Mouse (Mus musculus): Measurements from ENCODE around the gene Bicd1. TPM values are rescaled to one million over a fixed set of nuclear protein-coding genes. Genes with fewer than 3 reads are reported as not detected.
A peak's percentile ranks its signal among the peaks of the same experiment; 100 is the strongest.
"Not testable (repeated sequence)": the region's sequence is repeated elsewhere in the genome, so short reads cannot be mapped to it uniquely, and the experiment has no call there.

The Bicd1 gene
- polyA plus RNA-seq, 1 experiment, result 8.0 TPM

- H3K36me3 ChIP-seq (ENCODE audit: control insufficient read depth, insufficient read depth, low read length, poor library complexity, severe bottlenecking), result no peaks in the 10 kb centered on the region
- H3K9me3 ChIP-seq (replicated peaks; ENCODE audit: control insufficient read depth, insufficient read depth, low read length, poor library complexity, severe bottlenecking), result no peaks in the 10 kb centered on the region
- H3K27me3 ChIP-seq (ENCODE audit: control insufficient read depth, insufficient read depth, low read length, poor library complexity, severe bottlenecking), result no peaks in the 10 kb centered on the region
- H3K4me3 ChIP-seq (ENCODE audit: low read depth, low read length), result no peak overlapping the region
- no peaks in the 10 kb centered on the region for H3K4me1 ChIP-seq (ENCODE audit: control insufficient read depth, insufficient read depth, low read length)
- TF ChIP-seq CTCF (IDR thresholded peaks at IDR 0.05; ENCODE audit: low read depth, low read length), result peak; percentile 48
- TF ChIP-seq EP300 (IDR thresholded peaks at IDR 0.05; ENCODE audit: insufficient read depth, low read depth, low read length), result 0 out of 2 replicates have a peak, but pooled peaks have one; percentile 21
- no peak for TF ChIP-seq POLR2A (IDR thresholded peaks at IDR 0.05; ENCODE audit: insufficient read depth, low read length)
- no peak overlapping the region for H3K27ac ChIP-seq (ENCODE audit: insufficient read depth, low read length)
- no peak overlapping the region; the same call in 1 of the 2 replicates for H3K9ac ChIP-seq (ENCODE audit: low read depth, poor library complexity, severe bottlenecking)
Observed at GRCm38 (mm10) chr6:149471477-149471876, 62.8 kb downstream of the Bicd1 start.

DNA sequence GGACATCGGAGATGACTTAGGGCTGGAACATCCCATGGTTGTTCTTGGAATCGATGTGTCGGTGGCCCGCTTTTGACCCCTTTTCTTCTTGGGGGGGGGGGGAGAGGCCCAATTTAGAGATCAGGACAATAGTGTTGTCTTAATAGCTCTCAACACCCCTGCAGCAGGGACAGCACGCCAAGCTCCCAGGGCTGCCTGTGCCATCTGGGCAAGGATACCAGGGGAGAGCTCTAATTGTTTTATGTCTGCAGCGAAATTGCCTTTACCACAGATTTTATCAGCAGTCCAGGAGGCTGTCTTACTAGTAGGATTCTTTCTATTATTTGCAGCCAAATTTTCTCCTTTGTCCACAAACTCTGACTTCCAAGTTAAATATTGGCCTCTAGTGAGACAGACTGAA lies 63.8 kb downstream of the Bicd1 start:
- not testable (repeated sequence) for H3K4me3 ChIP-seq (ENCODE audit: low read depth, low read length); H3K27me3 ChIP-seq (ENCODE audit: control insufficient read depth, insufficient read depth, low read length, poor library complexity, severe bottlenecking); H3K9me3 ChIP-seq (replicated peaks; ENCODE audit: control insufficient read depth, insufficient read depth, low read length, poor library complexity, severe bottlenecking); H3K4me1 ChIP-seq (ENCODE audit: control insufficient read depth, insufficient read depth, low read length); H3K27ac ChIP-seq (ENCODE audit: insufficient read depth, low read length); H3K36me3 ChIP-seq (ENCODE audit: control insufficient read depth, insufficient read depth, low read length, poor library complexity, severe bottlenecking); H3K9ac ChIP-seq (ENCODE audit: low read depth, poor library complexity, severe bottlenecking)

DNA sequence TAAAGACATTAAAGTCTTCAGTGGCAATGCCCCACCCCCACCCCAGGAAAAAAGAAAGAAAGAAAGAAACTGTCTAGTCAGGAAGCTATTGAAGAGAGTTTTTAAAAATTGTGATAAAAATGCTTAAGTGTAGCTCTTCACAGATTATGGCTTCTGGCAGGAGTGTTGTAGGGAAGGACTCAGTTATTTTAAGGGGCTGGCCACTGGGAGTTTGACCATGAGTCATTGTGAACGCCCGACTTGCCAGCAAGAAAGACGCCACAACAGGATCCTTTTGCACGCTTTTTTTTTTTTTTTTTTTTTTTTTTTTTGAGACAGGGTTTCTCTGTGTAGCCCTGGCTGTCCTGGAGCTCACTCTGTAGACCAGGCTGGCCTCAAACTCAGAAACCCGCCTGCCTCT lies 73.2 kb downstream of the Bicd1 start:
- H3K9ac ChIP-seq (ENCODE audit: low read depth, poor library complexity, severe bottlenecking); H3K27me3 ChIP-seq (ENCODE audit: control insufficient read depth, insufficient read depth, low read length, poor library complexity, severe bottlenecking); H3K9me3 ChIP-seq (replicated peaks; ENCODE audit: control insufficient read depth, insufficient read depth, low read length, poor library complexity, severe bottlenecking); H3K36me3 ChIP-seq (ENCODE audit: control insufficient read depth, insufficient read depth, low read length, poor library complexity, severe bottlenecking); H3K27ac ChIP-seq (ENCODE audit: insufficient read depth, low read length); H3K4me1 ChIP-seq (ENCODE audit: control insufficient read depth, insufficient read depth, low read length); H3K4me3 ChIP-seq (ENCODE audit: low read depth, low read length): not testable (repeated sequence)

GRCm38 (mm10) chr6:149494662-149495061 lies 86.0 kb downstream of the Bicd1 start:
- TF ChIP-seq POLR2A (IDR thresholded peaks at IDR 0.05; ENCODE audit: insufficient read depth, low read length), result no peak
- no peak for TF ChIP-seq EP300 (IDR thresholded peaks at IDR 0.05; ENCODE audit: insufficient read depth, low read depth, low read length)
- no peak for TF ChIP-seq CTCF (IDR thresholded peaks at IDR 0.05; ENCODE audit: low read depth, low read length)

DNA sequence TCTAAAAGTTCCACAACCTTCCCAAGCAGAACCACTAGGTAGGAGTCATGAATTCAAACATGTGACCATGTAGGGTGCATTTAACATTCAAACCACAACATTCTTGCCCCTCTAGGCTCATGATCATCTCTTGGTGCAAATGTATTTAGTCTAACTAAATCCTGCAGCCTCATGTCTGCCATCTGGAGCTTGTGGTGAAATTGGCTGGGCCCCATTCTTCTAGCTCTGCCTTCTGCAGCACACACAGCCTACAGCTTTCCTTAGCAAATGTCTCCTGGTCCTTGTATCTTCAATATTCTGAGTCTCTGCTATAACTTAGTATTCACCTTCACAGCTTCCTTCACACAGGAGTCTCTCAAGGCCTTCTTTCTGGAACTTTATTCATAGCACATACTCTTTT lies 87.2 kb downstream of the Bicd1 start:
- Histone ChIP-seq H3K4me1 (ENCODE audit: control insufficient read depth, insufficient read depth, low read length) (no peaks in the 10 kb centered on the region), H3K27me3 (ENCODE audit: control insufficient read depth, insufficient read depth, low read length, poor library complexity, severe bottlenecking) (no peaks in the 10 kb centered on the region), H3K4me3 (ENCODE audit: low read depth, low read length) (no peak overlapping the region), H3K36me3 (ENCODE audit: control insufficient read depth, insufficient read depth, low read length, poor library complexity, severe bottlenecking) (no peaks in the 10 kb centered on the region), H3K9ac (ENCODE audit: low read depth, poor library complexity, severe bottlenecking) (no peak overlapping the region), H3K9me3 (replicated peaks; ENCODE audit: control insufficient read depth, insufficient read depth, low read length, poor library complexity, severe bottlenecking) (peaks cover 8% of the 10 kb centered on the region), H3K27ac (ENCODE audit: insufficient read depth, low read length) (no peak overlapping the region)
- TF ChIP-seq CTCF (IDR thresholded peaks at IDR 0.05; ENCODE audit: low read depth, low read length) (no peak), POLR2A (IDR thresholded peaks at IDR 0.05; ENCODE audit: insufficient read depth, low read length) (no peak), EP300 (IDR thresholded peaks at IDR 0.05; ENCODE audit: insufficient read depth, low read depth, low read length) (no peak)

More at GRCm38 (mm10) chr6:149494662-149495061, 86.0 kb downstream of the Bicd1 start:
- Histone ChIP-seq H3K27me3 (ENCODE audit: control insufficient read depth, insufficient read depth, low read length, poor library complexity, severe bottlenecking) (no peaks in the 10 kb centered on the region), H3K27ac (ENCODE audit: insufficient read depth, low read length) (no peak overlapping the region), H3K9ac (ENCODE audit: low read depth, poor library complexity, severe bottlenecking) (no peak overlapping the region), H3K4me1 (ENCODE audit: control insufficient read depth, insufficient read depth, low read length) (no peaks in the 10 kb centered on the region), H3K36me3 (ENCODE audit: control insufficient read depth, insufficient read depth, low read length, poor library complexity, severe bottlenecking) (no peaks in the 10 kb centered on the region), H3K9me3 (replicated peaks; ENCODE audit: control insufficient read depth, insufficient read depth, low read length, poor library complexity, severe bottlenecking) (peaks cover 8% of the 10 kb centered on the region), H3K4me3 (ENCODE audit: low read depth, low read length) (no peak overlapping the region)

- no peaks in the 10 kb centered on the region for H3K36me3 ChIP-seq (ENCODE audit: control insufficient read depth, insufficient read depth, low read length, poor library complexity, severe bottlenecking)
- H3K9ac ChIP-seq (ENCODE audit: low read depth, poor library complexity, severe bottlenecking), result peak overlapping the region; percentile 3
- no peak for TF ChIP-seq POLR2A (IDR thresholded peaks at IDR 0.05; ENCODE audit: insufficient read depth, low read length)
- no peak for TF ChIP-seq CTCF (IDR thresholded peaks at IDR 0.05; ENCODE audit: low read depth, low read length)
- TF ChIP-seq EP300 (IDR thresholded peaks at IDR 0.05; ENCODE audit: insufficient read depth, low read depth, low read length), result no peak
- H3K27ac ChIP-seq (ENCODE audit: insufficient read depth, low read length), result peak overlapping the region; percentile 40; the same call in 1 of the 2 replicates
- H3K9me3 ChIP-seq (replicated peaks; ENCODE audit: control insufficient read depth, insufficient read depth, low read length, poor library complexity, severe bottlenecking), result no peaks in the 10 kb centered on the region
- H3K27me3 ChIP-seq (ENCODE audit: control insufficient read depth, insufficient read depth, low read length, poor library complexity, severe bottlenecking), result no peaks in the 10 kb centered on the region
- H3K4me1 ChIP-seq (ENCODE audit: control insufficient read depth, insufficient read depth, low read length), result no peaks in the 10 kb centered on the region
- peak overlapping the region; percentile 63 for H3K4me3 ChIP-seq (ENCODE audit: low read depth, low read length)
Observed at GRCm38 (mm10) chr6:149565720-149566498, 157.2 kb downstream of the Bicd1 start.
